Mouse (Mus musculus): ENCODE results near the gene Cyfip2. TPM values are rescaled to one million over a fixed set of nuclear protein-coding genes. Genes with fewer than 3 reads are reported as not detected.

The Cyfip2 gene
- total RNA-seq, 1 experiment from 2014 or later, result 81.2 TPM

- no peak for DNase-seq
Measured at GRCm38 (mm10) chr11:46233966-46234365, 78.7 kb downstream of the Cyfip2 start.

- DNase-seq, result no peak
Measured at GRCm38 (mm10) chr11:46232803-46233202, 79.9 kb downstream of the Cyfip2 start.

GRCm38 (mm10) chr11:46230184-46230583 is 82.5 kb downstream of the Cyfip2 start:
- no peak for DNase-seq

- no peak for DNase-seq
Measured at GRCm38 (mm10) chr11:46225345-46225744, 87.3 kb downstream of the Cyfip2 start.

- no peak for DNase-seq
Measured at GRCm38 (mm10) chr11:46223575-46223974, 89.1 kb downstream of the Cyfip2 start.

GRCm38 (mm10) chr11:46220211-46220610 is 92.4 kb downstream of the Cyfip2 start:
- DNase-seq, result no peak

GRCm38 (mm10) chr11:46219380-46219779 is 93.3 kb downstream of the Cyfip2 start:
- DNase-seq, result no peak

- DNase-seq, result no peak
Measured at GRCm38 (mm10) chr11:46218584-46218983, 94.1 kb downstream of the Cyfip2 start.

GRCm38 (mm10) chr11:46217686-46218085 is 95.0 kb downstream of the Cyfip2 start:
- no peak for DNase-seq

- peak; percentile 18 for DNase-seq
Measured at GRCm38 (mm10) chr11:46216669-46217068, 96.0 kb downstream of the Cyfip2 start.

GRCm38 (mm10) chr11:46215354-46215753 is 97.3 kb downstream of the Cyfip2 start:
- peak; percentile 22 for DNase-seq

- DNase-seq, result no peak
Measured at GRCm38 (mm10) chr11:46214368-46215230, 98.1 kb downstream of the Cyfip2 start.

- no peak for DNase-seq
Measured at GRCm38 (mm10) chr11:46213844-46214243, 98.8 kb downstream of the Cyfip2 start.

- no peak for DNase-seq
Measured at GRCm38 (mm10) chr11:46211858-46212257, 100.8 kb downstream of the Cyfip2 start.

GRCm38 (mm10) chr11:46209884-46210283 is 102.8 kb downstream of the Cyfip2 start:
- DNase-seq, result no peak

GRCm38 (mm10) chr11:46205639-46206409 is 106.8 kb downstream of the Cyfip2 start:
- DNase-seq, result no peak

GRCm38 (mm10) chr11:46204841-46205240 is 107.8 kb downstream of the Cyfip2 start:
- DNase-seq, result no peak

GRCm38 (mm10) chr11:46202547-46202887 is 110.1 kb downstream of the Cyfip2 start:
- no peak for DNase-seq

GRCm38 (mm10) chr11:46201636-46202546 is 110.8 kb downstream of the Cyfip2 start:
- DNase-seq, result no peak

GRCm38 (mm10) chr11:46200664-46201063 is 112.0 kb downstream of the Cyfip2 start:
- DNase-seq, result no peak

- no peak for DNase-seq
Measured at GRCm38 (mm10) chr11:46194175-46194574, 118.5 kb downstream of the Cyfip2 start.

- no peak for DNase-seq
Measured at GRCm38 (mm10) chr11:46188283-46188682, 124.4 kb downstream of the Cyfip2 start.
